Mouse (Mus musculus): ENCODE results near the gene Rbpjl.

Gene Rbpjl

GRCm38 (mm10) chr2:164448921-164449320 is 46.0 kb downstream of the Rbpjl start:
- DNase-seq, result no peak

GRCm38 (mm10) chr2:164449341-164450042 is 46.6 kb downstream of the Rbpjl start:
- DNase-seq, result no peak

- DNase-seq, result no peak
Observed at GRCm38 (mm10) chr2:164452000-164452676, 49.2 kb downstream of the Rbpjl start.

GRCm38 (mm10) chr2:164453047-164453757 is 50.3 kb downstream of the Rbpjl start:
- no peak for DNase-seq

- DNase-seq, result no peak
Observed at GRCm38 (mm10) chr2:164453887-164454500, 51.1 kb downstream of the Rbpjl start.

GRCm38 (mm10) chr2:164454846-164455245 is 51.9 kb downstream of the Rbpjl start:
- DNase-seq, result no peak

GRCm38 (mm10) chr2:164455421-164456190 is 52.7 kb downstream of the Rbpjl start:
- DNase-seq, result no peak

- no peak for DNase-seq
Observed at GRCm38 (mm10) chr2:164456413-164456812, 53.5 kb downstream of the Rbpjl start.

GRCm38 (mm10) chr2:164456864-164457300 is 53.9 kb downstream of the Rbpjl start, which contains the start of gene Sys1:
Gene Sys1 (plus strand): TSS chr2:164456964.
- DNase-seq, result no peak

- DNase-seq, result no peak
Observed at GRCm38 (mm10) chr2:164457942-164458341, 55.0 kb downstream of the Rbpjl start.

- no peak for DNase-seq
Observed at GRCm38 (mm10) chr2:164458535-164458934, 55.6 kb downstream of the Rbpjl start.

GRCm38 (mm10) chr2:164460745-164461551 is 58.0 kb downstream of the Rbpjl start, which contains the start of gene Gm20458:
Gene Gm20458 (plus strand): TSS chr2:164460967.
- DNase-seq, result peak; percentile 98
